Mouse (Mus musculus): Measurements from ENCODE around the gene Rbm47. TPM values are rescaled to one million over a fixed set of nuclear protein-coding genes. Genes with fewer than 3 reads are reported as not detected.

Gene Rbm47
- total RNA-seq, 2 experiments from 2014 or later, result 1.7 TPM

DNA sequence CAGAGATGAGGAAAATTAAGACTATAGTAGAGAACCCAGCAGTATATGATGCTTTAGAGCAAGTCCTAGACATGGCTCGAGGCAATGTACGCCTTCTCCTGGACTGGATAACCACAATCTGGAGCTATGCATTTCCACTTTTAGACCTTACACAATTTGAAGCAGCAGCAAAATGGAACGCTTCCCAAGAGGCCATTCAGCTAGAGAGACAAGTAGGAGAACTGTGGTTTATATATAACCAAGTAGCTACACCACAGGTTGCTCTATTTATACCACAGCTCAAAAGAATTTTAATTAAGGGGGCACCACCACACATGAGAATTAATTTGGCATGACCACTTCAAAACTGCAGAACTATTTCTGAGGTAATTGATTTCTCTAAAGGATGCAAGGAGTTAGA is 9.2 kb upstream of the Rbm47 start:
- no peak overlapping the region for H3K27ac ChIP-seq
- no peak for DNase-seq (ENCODE audit: low spot score in 2 of 2)
- TF ChIP-seq CTCF (conservative IDR thresholded peaks at IDR 0.05), result no peak
- no peak overlapping the region for H3K4me3 ChIP-seq

DNA sequence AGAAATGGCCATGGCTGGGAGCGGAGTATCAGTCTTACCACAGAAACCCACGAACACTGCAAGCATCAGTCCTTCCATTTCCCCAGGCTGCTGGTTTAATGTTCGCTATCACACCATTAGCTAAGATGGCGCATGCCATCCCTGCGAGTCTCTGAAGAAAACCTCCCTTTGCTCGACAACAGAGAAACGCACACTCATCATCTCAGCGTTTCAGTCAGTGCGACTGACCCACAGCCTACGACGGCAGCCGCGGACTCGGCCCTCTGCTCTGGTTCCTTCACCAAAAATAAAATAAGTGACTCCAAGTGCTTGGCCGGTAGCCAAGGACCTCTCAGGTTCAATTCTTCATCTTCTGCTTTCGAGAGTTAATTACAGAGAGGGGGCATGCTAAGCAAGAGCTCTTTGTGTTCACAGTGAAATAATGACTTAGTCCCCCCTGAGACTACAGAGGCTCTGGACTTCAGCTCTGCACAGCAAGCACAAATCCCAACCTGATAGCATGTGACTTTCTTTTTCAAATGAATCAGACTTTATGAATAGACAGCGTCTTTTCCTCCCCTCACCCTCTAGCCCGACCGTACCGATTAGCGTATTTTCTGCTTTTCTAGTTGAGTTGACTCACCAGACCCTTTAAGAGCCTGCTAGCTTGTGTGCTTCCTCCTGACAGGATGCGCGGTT is 1.4 kb upstream of the Rbm47 start:
- H3K27ac ChIP-seq, result no peak overlapping the region
- no peak overlapping the region for H3K4me3 ChIP-seq
- DNase-seq (ENCODE audit: low spot score in 2 of 2), result no peak
- no peak for TF ChIP-seq CTCF (conservative IDR thresholded peaks at IDR 0.05)

DNA sequence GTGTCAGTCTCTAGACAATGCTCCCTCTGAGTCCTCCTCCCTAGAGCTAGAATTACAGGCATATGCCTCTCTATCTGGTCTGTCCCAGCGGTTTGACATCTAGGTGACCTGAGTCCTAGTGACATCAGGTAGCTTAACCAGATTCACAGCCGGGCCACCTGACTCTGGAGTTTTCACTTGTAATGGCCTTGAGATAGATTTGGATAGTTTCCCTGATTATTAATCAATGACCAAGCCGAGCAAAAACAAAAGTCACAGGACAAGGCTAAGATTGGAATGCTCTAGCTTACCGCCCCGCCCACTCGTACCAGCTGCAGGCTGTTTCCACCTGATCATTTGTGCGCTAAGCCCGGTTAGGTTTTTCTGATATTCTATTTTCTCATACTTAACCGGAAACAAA is 2.3 kb downstream of the Rbm47 start:
- no peak for DNase-seq (ENCODE audit: low spot score in 2 of 2)
- H3K4me3 ChIP-seq, result no peak overlapping the region
- no peak overlapping the region for H3K27ac ChIP-seq
- no peak for TF ChIP-seq CTCF (conservative IDR thresholded peaks at IDR 0.05)

DNA sequence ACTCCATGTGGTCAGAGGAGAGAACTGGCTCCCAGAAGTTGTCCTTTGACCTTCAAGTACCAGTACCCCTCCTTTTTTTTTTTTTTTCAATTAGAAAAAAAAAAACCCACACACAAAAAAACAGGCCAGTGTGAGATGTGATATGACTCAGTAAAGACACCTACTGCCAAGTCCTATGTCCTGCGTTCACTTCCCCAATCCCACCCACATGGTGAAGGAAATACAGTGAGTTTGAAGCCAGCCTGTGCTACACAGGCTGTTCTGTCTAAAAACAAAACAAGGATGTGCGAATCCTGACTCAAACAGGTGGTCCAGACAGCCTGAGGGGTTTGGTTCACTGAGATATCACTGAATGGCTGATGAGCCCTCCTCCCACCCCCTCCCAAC is 3.8 kb downstream of the Rbm47 start:
- TF ChIP-seq CTCF (conservative IDR thresholded peaks at IDR 0.05), result no peak
- Histone ChIP-seq H3K4me3 (no peak overlapping the region), H3K27ac (no peak overlapping the region)
- no peak for DNase-seq (ENCODE audit: low spot score in 2 of 2)

DNA sequence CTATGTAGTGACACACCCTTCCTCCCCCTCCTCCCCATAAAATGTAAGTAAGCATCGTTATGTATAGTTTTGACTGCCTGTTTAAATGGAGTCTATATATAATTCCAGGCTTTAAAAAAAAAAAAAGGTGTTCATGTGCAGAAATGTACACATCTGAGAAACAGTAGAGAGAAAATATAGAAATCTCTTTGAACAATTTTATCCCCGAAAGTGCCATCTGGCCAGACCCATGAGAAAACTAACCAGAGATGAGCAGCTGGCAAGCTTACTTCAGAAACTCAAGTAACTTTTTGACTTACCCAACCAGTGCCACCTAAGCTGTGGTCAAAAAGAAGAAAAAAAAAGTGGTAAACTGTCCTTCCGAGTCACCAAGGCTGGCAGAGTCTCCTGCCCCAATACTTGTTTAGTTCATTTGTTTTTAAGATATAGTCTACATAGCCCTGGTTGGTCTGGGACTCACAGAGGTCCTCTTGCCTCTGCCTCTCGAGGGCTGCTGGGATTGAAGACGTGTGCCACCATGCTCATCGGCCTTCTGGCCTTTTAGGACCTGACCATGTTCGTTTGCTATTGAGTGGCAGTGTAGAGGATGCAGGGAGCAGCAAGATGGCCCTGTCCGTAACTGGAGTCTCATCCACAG is 4.3 kb downstream of the Rbm47 start:
- TF ChIP-seq CTCF (conservative IDR thresholded peaks at IDR 0.05), result no peak
- Histone ChIP-seq H3K4me3 (no peak overlapping the region), H3K27ac (no peak overlapping the region)
- no peak for DNase-seq (ENCODE audit: low spot score in 2 of 2)

DNA sequence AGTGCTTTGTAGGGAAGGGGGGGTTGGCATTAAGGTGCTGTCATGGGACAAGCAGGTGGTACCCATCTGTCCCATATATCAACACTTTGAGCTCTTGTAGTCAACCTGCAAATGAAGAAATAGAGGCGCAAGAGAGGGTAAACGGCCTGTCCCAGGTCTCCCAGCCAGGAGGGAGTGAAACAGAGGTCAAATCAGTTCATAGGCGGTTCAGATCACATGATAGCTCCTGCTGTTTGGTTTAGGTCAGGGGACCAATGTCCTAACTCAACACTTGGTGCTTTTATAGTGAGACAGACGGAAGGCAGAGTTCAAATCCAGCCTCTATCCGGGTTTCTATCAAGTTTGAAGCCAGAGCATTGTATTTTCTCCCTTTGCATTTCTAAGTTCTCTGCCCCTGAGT is 6.0 kb downstream of the Rbm47 start:
- no peak overlapping the region for H3K27ac ChIP-seq
- TF ChIP-seq CTCF (conservative IDR thresholded peaks at IDR 0.05), result no peak
- no peak overlapping the region for H3K4me3 ChIP-seq
- DNase-seq (ENCODE audit: low spot score in 2 of 2), result no peak

DNA sequence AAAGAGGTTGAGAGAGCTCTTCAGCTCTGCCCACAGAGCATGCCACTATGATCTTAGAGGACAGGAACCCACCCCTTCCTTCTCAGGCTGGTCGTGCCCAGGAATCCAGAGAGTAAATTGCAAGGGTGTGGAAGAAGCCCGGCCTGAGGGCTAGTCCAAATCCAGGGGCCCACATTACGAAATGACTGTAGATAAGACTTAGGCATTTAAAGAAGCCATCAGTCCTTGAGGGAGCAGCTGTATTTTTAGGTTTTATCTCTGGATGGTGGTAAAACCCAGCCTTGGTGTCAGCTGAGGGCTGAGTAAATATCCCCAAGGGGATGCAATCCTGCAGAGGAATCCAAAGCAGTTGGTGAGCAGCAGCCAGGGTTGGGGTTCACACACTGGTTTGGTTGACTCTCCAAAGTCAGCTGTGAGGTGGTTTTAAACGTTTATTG is 6.7 kb downstream of the Rbm47 start:
- H3K4me3 ChIP-seq, result no peak overlapping the region
- DNase-seq (ENCODE audit: low spot score in 2 of 2), result no peak
- no peak for TF ChIP-seq CTCF (conservative IDR thresholded peaks at IDR 0.05)
- no peak overlapping the region for H3K27ac ChIP-seq

DNA sequence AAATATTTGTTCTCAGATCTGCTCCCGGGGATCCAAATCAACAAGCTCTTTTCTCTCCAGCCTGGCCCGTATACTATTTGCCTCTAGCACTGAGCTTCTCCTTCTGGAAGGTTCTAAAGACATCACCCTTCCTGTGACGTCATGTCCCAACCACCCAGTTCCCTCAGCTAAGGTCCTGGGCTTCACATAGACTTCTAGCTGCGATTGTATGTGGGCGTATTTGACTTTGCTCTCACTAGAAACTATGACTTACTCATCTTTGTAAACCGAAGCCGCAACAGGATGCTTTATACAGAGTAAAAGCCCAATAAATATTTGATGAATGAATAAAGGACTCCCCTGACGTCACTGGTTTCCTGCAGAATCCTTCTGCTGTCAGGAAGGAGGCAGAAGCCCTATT is 7.2 kb downstream of the Rbm47 start:
- H3K27ac ChIP-seq, result no peak overlapping the region
- DNase-seq (ENCODE audit: low spot score in 2 of 2), result no peak
- TF ChIP-seq CTCF (conservative IDR thresholded peaks at IDR 0.05), result no peak
- no peak overlapping the region for H3K4me3 ChIP-seq

DNA sequence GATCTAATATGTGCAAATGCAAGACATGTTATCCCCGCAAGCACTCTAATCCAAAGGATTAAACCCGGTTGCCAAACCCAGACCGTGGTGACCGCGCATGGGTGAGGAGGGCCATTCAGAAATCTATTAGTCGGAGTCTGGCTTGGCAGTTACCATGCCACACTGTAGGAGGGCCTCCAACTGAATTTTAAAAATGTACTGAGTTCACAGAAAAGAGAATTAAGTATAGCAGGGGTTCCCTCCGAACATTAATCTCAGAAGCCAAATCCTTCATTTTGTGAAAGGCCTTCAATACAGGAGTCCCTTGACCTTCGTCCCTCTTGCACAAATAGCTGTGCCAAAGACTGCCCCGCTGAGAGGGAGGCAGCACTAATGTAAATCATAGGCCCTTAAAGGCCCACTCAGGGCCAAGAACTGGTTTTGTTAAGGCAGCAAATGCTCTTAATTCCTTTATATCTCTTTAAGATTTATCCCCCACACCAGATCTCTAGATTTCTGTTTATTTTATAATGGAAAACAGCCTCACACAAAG is 16.4 kb downstream of the Rbm47 start:
- H3K27ac ChIP-seq, result no peak overlapping the region

DNA sequence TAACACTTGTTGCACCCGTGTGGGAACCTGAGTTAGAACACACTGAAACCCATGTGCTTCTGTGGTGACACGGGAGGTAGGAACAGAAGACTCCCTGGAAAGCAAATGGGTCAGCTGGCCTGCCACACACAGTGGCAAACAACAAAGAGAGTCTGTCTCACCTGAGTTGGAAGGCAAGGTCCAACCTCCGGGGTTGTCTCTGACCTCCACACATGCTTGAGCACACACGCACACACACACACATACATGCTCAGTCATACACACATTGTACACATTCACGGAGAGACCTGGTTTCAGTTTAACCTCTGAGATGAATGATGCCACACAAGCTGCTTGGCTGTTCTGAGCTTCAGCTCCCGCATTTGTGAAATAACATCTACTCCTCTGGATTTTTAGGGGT is 18.3 kb downstream of the Rbm47 start:
- Histone ChIP-seq H3K4me3 (no peak overlapping the region), H3K27ac (no peak overlapping the region)
- no peak for DNase-seq (ENCODE audit: low spot score in 2 of 2)
- TF ChIP-seq CTCF (conservative IDR thresholded peaks at IDR 0.05), result no peak

More for the DNA sequence above, 16.4 kb downstream of the Rbm47 start:
- H3K4me3 ChIP-seq, result no peak overlapping the region
- DNase-seq (ENCODE audit: low spot score in 2 of 2), result no peak
- TF ChIP-seq CTCF (conservative IDR thresholded peaks at IDR 0.05), result no peak

DNA sequence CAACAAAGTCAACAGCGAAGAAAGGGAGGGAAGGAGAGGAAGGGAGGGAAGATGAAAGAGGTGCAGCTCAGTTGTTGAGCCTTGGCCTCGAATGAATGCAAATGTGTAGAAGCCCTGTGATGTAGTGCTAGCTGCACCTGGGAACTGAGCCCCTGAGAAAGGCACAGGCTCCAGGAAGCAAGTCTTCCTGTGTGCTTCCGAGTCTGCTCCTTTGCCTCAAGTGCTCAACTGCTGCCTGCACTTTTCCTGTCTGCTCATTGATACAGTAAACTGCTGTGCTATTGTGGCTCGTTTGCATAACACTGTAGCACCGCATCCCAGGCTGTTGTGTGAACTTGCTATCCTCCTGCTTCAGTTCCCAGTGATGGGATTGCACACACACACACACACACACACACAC is 19.4 kb downstream of the Rbm47 start:
- no peak for DNase-seq (ENCODE audit: low spot score in 2 of 2)
- Histone ChIP-seq H3K4me3 (no peak overlapping the region), H3K27ac (no peak overlapping the region)
- no peak for TF ChIP-seq CTCF (conservative IDR thresholded peaks at IDR 0.05)

DNA sequence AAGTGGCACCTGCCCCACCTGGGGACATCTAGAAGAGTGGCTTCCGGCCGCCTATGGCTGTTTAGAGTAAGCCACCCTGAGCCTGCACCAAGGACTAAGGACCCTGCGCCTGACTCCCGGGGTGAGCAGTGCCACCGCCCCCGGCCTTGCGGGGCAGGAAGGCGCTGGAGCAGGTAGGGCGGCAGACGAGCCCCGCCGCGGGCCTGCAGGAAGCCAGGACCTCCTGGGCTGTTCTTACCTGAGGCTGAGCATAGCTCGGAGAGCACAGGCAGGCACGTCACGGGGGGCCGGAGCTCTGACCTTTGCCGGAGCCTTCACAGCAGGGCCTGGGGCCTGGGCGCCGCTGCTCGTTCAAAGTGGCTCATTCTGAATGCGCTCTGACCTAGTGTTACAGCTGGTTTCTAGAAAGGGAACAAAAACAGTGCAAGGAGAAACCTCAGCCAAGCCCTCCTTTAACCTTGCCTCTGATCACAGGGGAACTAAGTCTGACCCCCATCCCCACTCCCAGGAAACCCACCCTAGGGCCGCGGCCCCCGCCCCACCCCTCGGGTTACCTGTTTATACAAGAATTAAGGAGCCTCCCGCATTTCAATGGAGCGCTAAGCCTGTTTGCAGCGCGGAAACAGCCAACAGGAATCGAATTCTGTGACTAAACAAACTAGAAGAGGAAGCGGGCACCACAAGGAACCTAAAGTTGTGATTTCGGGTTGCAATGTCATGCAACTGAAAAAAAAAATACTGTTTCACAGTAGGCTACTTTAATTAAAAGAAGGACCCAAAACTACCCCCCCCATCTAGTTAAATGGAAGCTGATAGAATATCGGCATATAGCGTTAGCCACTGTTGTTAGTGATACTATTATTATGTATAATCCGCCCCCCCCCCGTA is 21.4 kb downstream of the Rbm47 start:
- Histone ChIP-seq H3K27ac (no peak overlapping the region), H3K4me3 (peak overlapping the region; percentile 47)
- DNase-seq (ENCODE audit: low spot score in 2 of 2), result no peak
- no peak for TF ChIP-seq CTCF (conservative IDR thresholded peaks at IDR 0.05)

DNA sequence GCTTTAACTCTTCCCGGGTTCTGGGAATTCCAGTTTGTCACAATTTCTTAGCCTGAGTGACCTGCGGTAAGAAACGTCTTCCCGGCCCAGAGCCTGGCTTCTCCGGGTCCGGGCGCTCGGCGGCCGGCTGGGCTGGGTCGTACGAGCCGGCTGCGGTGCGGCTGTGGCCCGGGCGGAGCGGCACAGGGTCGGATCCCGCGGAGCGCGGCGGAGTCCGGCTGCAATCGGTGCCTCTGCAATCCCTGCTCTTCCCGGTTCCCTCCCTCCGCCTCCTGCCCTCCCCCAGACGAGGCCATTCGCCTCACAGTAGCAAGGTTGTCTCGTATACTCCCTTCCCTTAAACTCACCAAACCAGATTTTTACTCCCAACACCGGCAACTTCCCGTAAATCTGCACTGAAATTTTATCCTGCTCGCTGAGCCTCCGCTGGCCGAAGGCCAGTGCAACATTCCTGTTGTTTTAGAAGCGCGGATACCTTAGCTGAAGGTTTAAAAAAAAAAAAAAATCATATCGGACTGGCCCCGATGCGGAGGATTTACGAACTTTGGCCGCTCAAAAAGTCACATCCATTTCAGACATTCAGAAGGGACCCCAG is 22.1 kb downstream of the Rbm47 start:
- no peak overlapping the region for H3K27ac ChIP-seq
- H3K4me3 ChIP-seq, result peak overlapping the region; percentile 47
- no peak for DNase-seq (ENCODE audit: low spot score in 2 of 2)
- TF ChIP-seq CTCF (conservative IDR thresholded peaks at IDR 0.05), result no peak
